Mouse (Mus musculus): ENCODE data around the gene Tns4. TPM values are rescaled to one million over a fixed set of nuclear protein-coding genes. Genes with fewer than 3 reads are reported as not detected.

Gene Tns4
- polyA plus RNA-seq, 1 experiment from 2014 or later = 0.29 TPM

GRCm38 (mm10) chr11:99099516-99099915 is 10.4 kb upstream of the Tns4 start:
- Histone ChIP-seq H3K4me1 (no peaks in the 10 kb centered on the region), H3K27ac (no peak overlapping the region), H3K9me3 (0 out of 2 replicates have a peak, but pooled peaks cover 3% of the 10 kb centered on the region), H3K4me3 (replicated peaks) (no peak overlapping the region), H3K4me2 (no peak overlapping the region), H3K36me3 (replicated peaks) (no peaks in the 10 kb centered on the region), H3K27me3 (peaks cover 3% of the 10 kb centered on the region; the same call in 1 of the 2 replicates), H3K9ac (no peak overlapping the region)
- no peak for ATAC-seq (ENCODE audit: low FRiP score)
- WGBS = 88% methylated on average over 7 of the region's 7 CpGs

GRCm38 (mm10) chr11:99098924-99099323 is 9.8 kb upstream of the Tns4 start:
- Histone ChIP-seq H3K4me3 (replicated peaks) (no peak overlapping the region), H3K4me1 (no peaks in the 10 kb centered on the region), H3K27ac (no peak overlapping the region), H3K4me2 (no peak overlapping the region), H3K27me3 (peaks cover 3% of the 10 kb centered on the region; the same call in 1 of the 2 replicates), H3K9ac (no peak overlapping the region), H3K36me3 (replicated peaks) (no peaks in the 10 kb centered on the region), H3K9me3 (0 out of 2 replicates have a peak, but pooled peaks cover 3% of the 10 kb centered on the region)
- WGBS = 93% methylated on average over 9 of the region's 9 CpGs
- ATAC-seq (ENCODE audit: low FRiP score) = no peak

- 0 out of 2 replicates have a peak, but pooled peaks cover 3% of the 10 kb centered on the region for H3K9me3 ChIP-seq
- H3K9ac ChIP-seq = no peak overlapping the region; the same call in 1 of the 2 replicates
- H3K36me3 ChIP-seq (replicated peaks) = no peaks in the 10 kb centered on the region
- H3K4me1 ChIP-seq = no peaks in the 10 kb centered on the region
- 77% methylated on average over 8 of the region's 8 CpGs for WGBS
- H3K4me3 ChIP-seq (replicated peaks) = no peak overlapping the region
- H3K27me3 ChIP-seq = peaks cover 3% of the 10 kb centered on the region; the same call in 1 of the 2 replicates
- ATAC-seq (ENCODE audit: low FRiP score) = no peak
- H3K27ac ChIP-seq = no peak overlapping the region
- no peak overlapping the region for H3K4me2 ChIP-seq
Observed at GRCm38 (mm10) chr11:99096996-99097774, 8.1 kb upstream of the Tns4 start.

- H3K9me3 ChIP-seq = 0 out of 2 replicates have a peak, but pooled peaks cover 3% of the 10 kb centered on the region
- WGBS = 86% methylated on average over 4 of the region's 4 CpGs
- peaks cover 3% of the 10 kb centered on the region; the same call in 1 of the 2 replicates for H3K27me3 ChIP-seq
- H3K4me1 ChIP-seq = no peaks in the 10 kb centered on the region
- ATAC-seq (ENCODE audit: low FRiP score) = no peak
- H3K36me3 ChIP-seq (replicated peaks) = no peaks in the 10 kb centered on the region
- no peak overlapping the region for H3K9ac ChIP-seq
- no peak overlapping the region for H3K4me3 ChIP-seq (replicated peaks)
- no peak overlapping the region for H3K27ac ChIP-seq
- H3K4me2 ChIP-seq = no peak overlapping the region
Observed at GRCm38 (mm10) chr11:99096417-99096816, 7.3 kb upstream of the Tns4 start.

GRCm38 (mm10) chr11:99095759-99096158 is 6.7 kb upstream of the Tns4 start:
- no peaks in the 10 kb centered on the region for H3K36me3 ChIP-seq (replicated peaks)
- H3K27ac ChIP-seq = no peak overlapping the region
- no peak overlapping the region for H3K4me2 ChIP-seq
- H3K9me3 ChIP-seq = 0 out of 2 replicates have a peak, but pooled peaks cover 3% of the 10 kb centered on the region
- H3K4me3 ChIP-seq (replicated peaks) = no peak overlapping the region
- no peak overlapping the region for H3K9ac ChIP-seq
- H3K27me3 ChIP-seq = peaks cover 3% of the 10 kb centered on the region; the same call in 1 of the 2 replicates
- ATAC-seq (ENCODE audit: low FRiP score) = no peak
- WGBS = 82% methylated on average over 4 of the region's 4 CpGs
- no peaks in the 10 kb centered on the region for H3K4me1 ChIP-seq

GRCm38 (mm10) chr11:99094911-99095676 is 6.0 kb upstream of the Tns4 start:
- Histone ChIP-seq H3K4me1 (no peaks in the 10 kb centered on the region), H3K36me3 (replicated peaks) (no peaks in the 10 kb centered on the region), H3K4me2 (no peak overlapping the region), H3K27me3 (peaks cover 3% of the 10 kb centered on the region; the same call in 1 of the 2 replicates), H3K4me3 (replicated peaks) (no peak overlapping the region), H3K27ac (no peak overlapping the region), H3K9ac (no peak overlapping the region), H3K9me3 (0 out of 2 replicates have a peak, but pooled peaks cover 3% of the 10 kb centered on the region)
- 56% methylated on average over 2 of the region's 2 CpGs for WGBS
- ATAC-seq (ENCODE audit: low FRiP score) = no peak

- Histone ChIP-seq H3K9ac (no peak overlapping the region), H3K9me3 (0 out of 2 replicates have a peak, but pooled peaks cover 3% of the 10 kb centered on the region), H3K36me3 (replicated peaks) (no peaks in the 10 kb centered on the region), H3K4me1 (no peaks in the 10 kb centered on the region), H3K4me3 (replicated peaks) (no peak overlapping the region), H3K27me3 (peaks cover under 1% of the 10 kb centered on the region; the same call in 1 of the 2 replicates), H3K4me2 (no peak overlapping the region), H3K27ac (no peak overlapping the region)
- 86% methylated on average over 7 of the region's 7 CpGs for WGBS
- ATAC-seq (ENCODE audit: low FRiP score) = no peak
Observed at GRCm38 (mm10) chr11:99093740-99094139, 4.6 kb upstream of the Tns4 start.

GRCm38 (mm10) chr11:99091666-99092065 is 2.6 kb upstream of the Tns4 start:
- H3K27ac ChIP-seq = no peak overlapping the region
- no peak overlapping the region for H3K9ac ChIP-seq
- 0 out of 2 replicates have a peak, but pooled peaks cover 3% of the 10 kb centered on the region for H3K9me3 ChIP-seq
- no peak overlapping the region for H3K4me2 ChIP-seq
- H3K4me1 ChIP-seq = no peaks in the 10 kb centered on the region
- 67% methylated on average over 2 of the region's 2 CpGs for WGBS
- ATAC-seq (ENCODE audit: low FRiP score) = no peak
- no peak overlapping the region for H3K4me3 ChIP-seq (replicated peaks)
- no peaks in the 10 kb centered on the region for H3K36me3 ChIP-seq (replicated peaks)
- no peaks in the 10 kb centered on the region for H3K27me3 ChIP-seq

- Histone ChIP-seq H3K4me2 (no peak overlapping the region), H3K36me3 (replicated peaks) (no peaks in the 10 kb centered on the region), H3K4me1 (no peaks in the 10 kb centered on the region), H3K27me3 (no peaks in the 10 kb centered on the region), H3K27ac (no peak overlapping the region), H3K9ac (no peak overlapping the region), H3K9me3 (0 out of 2 replicates have a peak, but pooled peaks cover 3% of the 10 kb centered on the region), H3K4me3 (replicated peaks) (no peak overlapping the region)
- 93% methylated on average over 8 of the region's 8 CpGs for WGBS
- ATAC-seq (ENCODE audit: low FRiP score) = no peak
Observed at GRCm38 (mm10) chr11:99090391-99090790, 1.3 kb upstream of the Tns4 start.

GRCm38 (mm10) chr11:99088486-99088885 is 620 bp downstream of the Tns4 start:
- Histone ChIP-seq H3K4me2 (no peak overlapping the region), H3K9ac (no peak overlapping the region), H3K27me3 (no peaks in the 10 kb centered on the region), H3K9me3 (no peaks in the 10 kb centered on the region), H3K4me3 (replicated peaks) (no peak overlapping the region), H3K4me1 (no peaks in the 10 kb centered on the region), H3K36me3 (replicated peaks) (no peaks in the 10 kb centered on the region), H3K27ac (no peak overlapping the region)
- ATAC-seq (ENCODE audit: low FRiP score) = no peak
- 69% methylated on average over 2 of the region's 2 CpGs for WGBS

- H3K4me2 ChIP-seq = no peak overlapping the region
- no peak overlapping the region for H3K4me3 ChIP-seq (replicated peaks)
- no peaks in the 10 kb centered on the region for H3K27me3 ChIP-seq
- H3K9me3 ChIP-seq = no peaks in the 10 kb centered on the region
- no peaks in the 10 kb centered on the region for H3K4me1 ChIP-seq
- no peak overlapping the region for H3K27ac ChIP-seq
- H3K36me3 ChIP-seq (replicated peaks) = no peaks in the 10 kb centered on the region
- ATAC-seq (ENCODE audit: low FRiP score) = no peak
- WGBS = 91% methylated on average over 9 of the region's 9 CpGs
- H3K9ac ChIP-seq = no peak overlapping the region
Observed at GRCm38 (mm10) chr11:99084366-99084765, 4.7 kb downstream of the Tns4 start.

- Histone ChIP-seq H3K4me1 (no peaks in the 10 kb centered on the region), H3K27me3 (no peaks in the 10 kb centered on the region), H3K4me2 (no peak overlapping the region), H3K36me3 (replicated peaks) (no peaks in the 10 kb centered on the region), H3K9ac (no peak overlapping the region), H3K4me3 (replicated peaks) (no peak overlapping the region), H3K9me3 (no peaks in the 10 kb centered on the region), H3K27ac (no peak overlapping the region)
- WGBS = 92% methylated on average over 8 of the region's 8 CpGs
- no peak for ATAC-seq (ENCODE audit: low FRiP score)
Observed at GRCm38 (mm10) chr11:99083516-99083915, 5.6 kb downstream of the Tns4 start.

Data from forebrain, embryonic 12.5 days (tissue).